Mouse (Mus musculus): ENCODE measurements around the gene Tctn3.
A peak's percentile ranks its signal among the peaks of the same experiment; 100 is the strongest.

Tctn3 gene

GRCm38 (mm10) chr19:40611830-40612506 lies at the start of gene Tctn3, which contains the start of gene Entpd1:
Tctn3 (minus strand) TSS chr19:40612233.
Entpd1 (plus strand) TSS chr19:40612366.
- DNase-seq (ENCODE audit: low read depth, low spot score) = peak; percentile 98

- DNase-seq (ENCODE audit: low read depth, low spot score) = no peak
Measured at GRCm38 (mm10) chr19:40661108-40661507, 49.1 kb upstream of the Tctn3 start.

GRCm38 (mm10) chr19:40660510-40660909 lies 48.5 kb upstream of the Tctn3 start:
- no peak for DNase-seq (ENCODE audit: low read depth, low spot score)

GRCm38 (mm10) chr19:40659651-40660478 lies 47.8 kb upstream of the Tctn3 start:
- peak; percentile 31 for DNase-seq (ENCODE audit: low read depth, low spot score)

- no peak for DNase-seq (ENCODE audit: low read depth, low spot score)
Measured at GRCm38 (mm10) chr19:40658935-40659334, 46.9 kb upstream of the Tctn3 start.

GRCm38 (mm10) chr19:40658281-40658680 lies 46.2 kb upstream of the Tctn3 start:
- no peak for DNase-seq (ENCODE audit: low read depth, low spot score)

GRCm38 (mm10) chr19:40656207-40656606 lies 44.2 kb upstream of the Tctn3 start:
- DNase-seq (ENCODE audit: low read depth, low spot score) = no peak

- no peak for DNase-seq (ENCODE audit: low read depth, low spot score)
Measured at GRCm38 (mm10) chr19:40650090-40650489, 38.1 kb upstream of the Tctn3 start.

- DNase-seq (ENCODE audit: low read depth, low spot score) = no peak
Measured at GRCm38 (mm10) chr19:40647319-40648158, 35.5 kb upstream of the Tctn3 start.

- no peak for DNase-seq (ENCODE audit: low read depth, low spot score)
Measured at GRCm38 (mm10) chr19:40646379-40646778, 34.3 kb upstream of the Tctn3 start.

GRCm38 (mm10) chr19:40643846-40644245 lies 31.8 kb upstream of the Tctn3 start:
- no peak for DNase-seq (ENCODE audit: low read depth, low spot score)

- no peak for DNase-seq (ENCODE audit: low read depth, low spot score)
Measured at GRCm38 (mm10) chr19:40640799-40641198, 28.8 kb upstream of the Tctn3 start.

GRCm38 (mm10) chr19:40639729-40640304 lies 27.8 kb upstream of the Tctn3 start:
- DNase-seq (ENCODE audit: low read depth, low spot score) = no peak

GRCm38 (mm10) chr19:40638582-40638981 lies 26.5 kb upstream of the Tctn3 start:
- DNase-seq (ENCODE audit: low read depth, low spot score) = no peak

- no peak for DNase-seq (ENCODE audit: low read depth, low spot score)
Measured at GRCm38 (mm10) chr19:40637601-40638000, 25.6 kb upstream of the Tctn3 start.

GRCm38 (mm10) chr19:40637091-40637490 lies 25.1 kb upstream of the Tctn3 start:
- no peak for DNase-seq (ENCODE audit: low read depth, low spot score)

GRCm38 (mm10) chr19:40633144-40633543 lies 21.1 kb upstream of the Tctn3 start:
- no peak for DNase-seq (ENCODE audit: low read depth, low spot score)

GRCm38 (mm10) chr19:40632668-40633067 lies 20.6 kb upstream of the Tctn3 start:
- DNase-seq (ENCODE audit: low read depth, low spot score) = no peak

GRCm38 (mm10) chr19:40632193-40632592 lies 20.2 kb upstream of the Tctn3 start:
- no peak for DNase-seq (ENCODE audit: low read depth, low spot score)

GRCm38 (mm10) chr19:40630606-40631005 lies 18.6 kb upstream of the Tctn3 start:
- no peak for DNase-seq (ENCODE audit: low read depth, low spot score)

GRCm38 (mm10) chr19:40630096-40630495 lies 18.1 kb upstream of the Tctn3 start:
- no peak for DNase-seq (ENCODE audit: low read depth, low spot score)

- DNase-seq (ENCODE audit: low read depth, low spot score) = no peak
Measured at GRCm38 (mm10) chr19:40628950-40629349, 16.9 kb upstream of the Tctn3 start.
